Mouse (Mus musculus) heart, embryonic 15.5 days (tissue): ENCODE measurements around the gene Tbx21. TPM values are rescaled to one million over a fixed set of nuclear protein-coding genes. Genes with fewer than 3 reads are reported as not detected.
A peak's percentile ranks its signal among the peaks of the same experiment; 100 is the strongest.

Experiments
- ATAC-seq: fragments of 200-750 bp; cut with Nextera tagmentation; replicated peaks from 2 replicates; pipeline ENCODE4 v1.8.0; 2017; ENCODE audit warnings: low read depth, moderate TSS enrichment; ENCODE audit not compliant: insufficient number of reproducible peaks, insufficient read depth, low FRiP score
- H3K27ac ChIP-seq: fragments of 300-500 bp; sonication (generic); 2 replicates; pipeline ENCODE4 v1.5.1; 2015; ENCODE audit warnings: mild to moderate bottlenecking, inconsistent platforms
- H3K27me3 ChIP-seq: fragments of 300-500 bp; sonication (generic); 2 replicates; pipeline ENCODE4 v1.6.1; 2015; ENCODE audit warnings: inconsistent platforms
- H3K36me3 ChIP-seq: fragments of 300-500 bp; sonication (generic); 2 replicates; pipeline ENCODE4 v1.6.1; 2015; ENCODE audit warnings: mild to moderate bottlenecking, inconsistent platforms
- H3K4me1 ChIP-seq: fragments of 300-500 bp; sonication (generic); replicated peaks from 2 replicates; pipeline ENCODE4 v1.6.1; 2015; ENCODE audit warnings: inconsistent platforms
- H3K4me2 ChIP-seq: fragments of 300-500 bp; sonication (generic); 2 replicates; pipeline ENCODE4 v1.6.1; 2015; ENCODE audit warnings: inconsistent platforms, mild to moderate bottlenecking, moderate library complexity
- H3K4me3 ChIP-seq: fragments of 300-500 bp; sonication (generic); 2 replicates; pipeline ENCODE4 v1.5.1; 2015; ENCODE audit warnings: mild to moderate bottlenecking, inconsistent platforms
- H3K9ac ChIP-seq: fragments of 300-500 bp; sonication (generic); 2 replicates; pipeline ENCODE4 v1.6.1; 2015; ENCODE audit warnings: mild to moderate bottlenecking, inconsistent platforms
- H3K9me3 ChIP-seq: fragments of 300-500 bp; sonication (generic); replicated peaks from 2 replicates; pipeline ENCODE4 v1.6.1; 2016; ENCODE audit warnings: inconsistent platforms
- WGBS: fragments of 180-500 bp; shearing (Covaris S2); methylation state at CpG from one replicate; pipeline ENCODE4 v1.1.7; 2015; ENCODE audit warnings: mixed read lengths; 5-methylcytosine and 5-hydroxymethylcytosine counted together
- polyA plus RNA-seq: library from polyadenylated mRNA; unstranded; fragments of >200 nt; fragmentation: Nextera tagmentation; extraction: Ambion mirVana; gene quantifications from 2 replicates; pipeline ENCODE4 v1.2.1, GENCODE M21; 2015

Tbx21 gene
- polyA plus RNA-seq, 1 experiment from 2014 or later = 0.05 TPM

- Histone ChIP-seq H3K27ac (no peak overlapping the region), H3K4me3 (0 out of 2 replicates have a peak overlapping the region, but pooled peaks have one; percentile 1), H3K4me1 (peaks cover 53% of the 10 kb centered on the region), H3K27me3 (0 out of 2 replicates have a peak, but pooled peaks cover 3% of the 10 kb centered on the region), H3K9me3 (no peaks in the 10 kb centered on the region), H3K36me3 (no peaks in the 10 kb centered on the region), H3K9ac (no peak overlapping the region), H3K4me2 (peak overlapping the region; percentile 98; the same call in 1 of the 2 replicates)
- 72% methylated on average over 8 of the region's 8 CpGs for WGBS
- ATAC-seq = no peak
These were observed 32.2 kb upstream of the Tbx21 start for GRCm38 (mm10) chr11:97147333-97147732.

- Histone ChIP-seq H3K4me2 (peak overlapping the region; percentile 42), H3K9me3 (no peaks in the 10 kb centered on the region), H3K4me3 (0 out of 2 replicates have a peak overlapping the region, but pooled peaks have one; percentile 12), H3K27me3 (peaks cover 3% of the 10 kb centered on the region; the same call in 1 of the 2 replicates), H3K36me3 (no peaks in the 10 kb centered on the region), H3K4me1 (peaks cover 47% of the 10 kb centered on the region), H3K27ac (no peak overlapping the region), H3K9ac (no peak overlapping the region)
- WGBS = 9% methylated on average over 8 of the region's 8 CpGs
- no peak for ATAC-seq
These were observed 31.6 kb upstream of the Tbx21 start for GRCm38 (mm10) chr11:97146724-97147123.

GRCm38 (mm10) chr11:97145951-97146350 lies 30.8 kb upstream of the Tbx21 start:
- Histone ChIP-seq H3K9me3 (no peaks in the 10 kb centered on the region), H3K9ac (no peak overlapping the region), H3K4me2 (no peak overlapping the region), H3K4me3 (no peak overlapping the region), H3K36me3 (no peaks in the 10 kb centered on the region), H3K4me1 (peaks cover 44% of the 10 kb centered on the region), H3K27me3 (peaks cover 10% of the 10 kb centered on the region; the same call in 1 of the 2 replicates), H3K27ac (no peak overlapping the region)
- WGBS = 67% methylated on average over 9 of the region's 9 CpGs
- no peak for ATAC-seq

GRCm38 (mm10) chr11:97145320-97145719 lies 30.2 kb upstream of the Tbx21 start:
- Histone ChIP-seq H3K9ac (no peak overlapping the region), H3K27ac (no peak overlapping the region), H3K27me3 (peaks cover 16% of the 10 kb centered on the region), H3K9me3 (no peaks in the 10 kb centered on the region), H3K36me3 (no peaks in the 10 kb centered on the region), H3K4me3 (no peak overlapping the region), H3K4me1 (peaks cover 43% of the 10 kb centered on the region), H3K4me2 (no peak overlapping the region)
- 64% methylated on average over 2 of the region's 2 CpGs for WGBS
- no peak for ATAC-seq

DNA sequence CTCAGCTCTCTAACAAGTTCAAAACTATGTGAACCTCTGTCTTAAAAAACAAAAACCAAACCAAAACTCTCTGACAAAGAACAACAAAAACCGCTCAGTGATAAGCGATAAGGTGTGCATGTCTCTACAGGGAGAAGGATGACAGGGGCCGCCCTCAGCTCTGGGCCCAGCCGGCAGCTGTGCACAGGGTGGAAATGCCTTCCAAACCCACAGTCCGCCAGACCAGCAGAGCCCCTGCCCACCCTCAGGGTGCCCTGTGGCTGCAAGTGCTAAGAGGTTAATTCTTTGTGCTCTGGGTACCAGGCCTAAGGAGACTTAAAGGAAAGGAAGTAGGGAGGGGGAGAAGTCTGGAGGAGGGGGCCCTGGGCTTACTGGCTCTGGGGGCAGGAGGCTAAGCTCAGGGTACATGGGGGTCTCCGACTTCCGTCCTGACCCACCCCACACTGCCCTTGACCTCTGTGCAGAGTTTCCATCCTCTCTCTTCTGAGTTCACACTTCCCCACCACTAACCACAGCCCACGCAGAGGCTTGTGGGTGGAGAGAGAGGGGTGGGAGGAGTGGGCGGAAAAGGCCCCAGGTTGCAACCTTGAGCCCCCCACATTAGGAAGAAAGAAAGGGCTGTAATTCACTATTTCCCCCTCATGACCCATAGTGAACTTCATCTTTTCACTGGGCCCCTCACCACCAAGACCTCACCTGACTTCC lies 28.2 kb upstream of the Tbx21 start:
- H3K9me3 ChIP-seq = no peaks in the 10 kb centered on the region
- no peak for ATAC-seq
- H3K27me3 ChIP-seq = peaks cover 29% of the 10 kb centered on the region
- H3K4me2 ChIP-seq = no peak overlapping the region
- WGBS = 71% methylated on average over 9 of the region's 9 CpGs
- H3K4me1 ChIP-seq = peaks cover 37% of the 10 kb centered on the region
- H3K9ac ChIP-seq = no peak overlapping the region
- no peak overlapping the region for H3K27ac ChIP-seq
- no peaks in the 10 kb centered on the region for H3K36me3 ChIP-seq
- no peak overlapping the region for H3K4me3 ChIP-seq

DNA sequence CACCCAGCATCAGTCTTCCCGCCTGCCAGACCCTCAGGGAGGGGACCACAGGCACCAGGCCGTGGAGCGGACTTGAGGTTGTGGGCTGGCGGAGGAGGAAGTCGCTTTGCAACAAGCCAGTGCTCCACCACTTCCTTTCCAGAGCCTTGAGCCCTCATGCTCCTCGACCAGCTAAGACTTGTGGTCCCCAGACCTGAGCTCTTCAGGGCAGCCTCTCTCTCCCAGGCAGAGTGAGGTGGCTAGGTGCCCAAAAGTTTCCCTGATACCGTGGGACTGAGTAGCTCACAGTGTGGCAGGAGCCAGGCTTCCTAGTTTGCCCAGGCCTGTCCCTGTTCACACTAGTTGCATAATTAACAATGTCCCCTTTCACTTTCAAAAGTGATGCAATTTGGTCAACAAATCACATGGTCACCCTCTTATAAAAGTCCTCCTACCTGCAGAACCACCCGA lies 27.1 kb upstream of the Tbx21 start:
- H3K27me3 ChIP-seq = peaks cover 40% of the 10 kb centered on the region
- H3K27ac ChIP-seq = no peak overlapping the region
- no peak for ATAC-seq

DNA sequence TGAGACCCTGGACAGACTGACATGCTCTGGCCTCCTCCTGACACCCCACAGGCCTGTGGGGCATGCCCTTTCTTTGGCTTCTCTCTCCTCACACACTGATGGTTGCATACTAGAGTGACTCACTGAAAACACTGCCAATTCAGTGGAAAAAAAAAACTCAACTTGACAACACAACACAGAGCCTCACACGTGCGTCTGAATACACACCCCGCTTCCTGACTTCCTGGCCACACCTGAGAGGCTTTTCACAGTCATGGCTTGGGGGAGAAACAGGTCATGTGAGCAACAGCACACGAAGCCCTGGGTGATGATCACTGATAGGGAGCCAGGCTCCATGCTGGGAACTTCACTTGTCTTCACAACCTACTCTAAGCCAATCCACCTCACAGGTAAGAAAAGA lies 25.7 kb upstream of the Tbx21 start:
- peaks cover 17% of the 10 kb centered on the region for H3K4me1 ChIP-seq
- no peak overlapping the region for H3K4me2 ChIP-seq
- H3K9ac ChIP-seq = no peak overlapping the region
- H3K4me3 ChIP-seq = no peak overlapping the region
- no peaks in the 10 kb centered on the region for H3K9me3 ChIP-seq
- 62% methylated on average over 4 of the region's 4 CpGs for WGBS
- H3K27ac ChIP-seq = no peak overlapping the region
- H3K36me3 ChIP-seq = peaks cover 3% of the 10 kb centered on the region; the same call in 1 of the 2 replicates
- no peak for ATAC-seq
- peaks cover 53% of the 10 kb centered on the region for H3K27me3 ChIP-seq

More for the DNA sequence above, 27.1 kb upstream of the Tbx21 start:
- Histone ChIP-seq H3K4me1 (peaks cover 29% of the 10 kb centered on the region), H3K9me3 (no peaks in the 10 kb centered on the region), H3K36me3 (peaks cover 3% of the 10 kb centered on the region; the same call in 1 of the 2 replicates), H3K4me3 (no peak overlapping the region), H3K4me2 (no peak overlapping the region), H3K9ac (no peak overlapping the region)
- WGBS = 63% methylated on average over 8 of the region's 8 CpGs

GRCm38 (mm10) chr11:97139256-97139655 lies 24.1 kb upstream of the Tbx21 start:
- no peak overlapping the region for H3K27ac ChIP-seq
- 29% methylated on average over 15 of the region's 15 CpGs for WGBS
- H3K27me3 ChIP-seq = peaks cover 57% of the 10 kb centered on the region
- H3K4me2 ChIP-seq = peak overlapping the region; percentile 91
- peaks cover 15% of the 10 kb centered on the region for H3K4me1 ChIP-seq
- no peak for ATAC-seq
- H3K4me3 ChIP-seq = peak overlapping the region; percentile 51
- H3K36me3 ChIP-seq = peaks cover 3% of the 10 kb centered on the region; the same call in 1 of the 2 replicates
- H3K9ac ChIP-seq = peak overlapping the region; percentile 59
- H3K9me3 ChIP-seq = no peaks in the 10 kb centered on the region

DNA sequence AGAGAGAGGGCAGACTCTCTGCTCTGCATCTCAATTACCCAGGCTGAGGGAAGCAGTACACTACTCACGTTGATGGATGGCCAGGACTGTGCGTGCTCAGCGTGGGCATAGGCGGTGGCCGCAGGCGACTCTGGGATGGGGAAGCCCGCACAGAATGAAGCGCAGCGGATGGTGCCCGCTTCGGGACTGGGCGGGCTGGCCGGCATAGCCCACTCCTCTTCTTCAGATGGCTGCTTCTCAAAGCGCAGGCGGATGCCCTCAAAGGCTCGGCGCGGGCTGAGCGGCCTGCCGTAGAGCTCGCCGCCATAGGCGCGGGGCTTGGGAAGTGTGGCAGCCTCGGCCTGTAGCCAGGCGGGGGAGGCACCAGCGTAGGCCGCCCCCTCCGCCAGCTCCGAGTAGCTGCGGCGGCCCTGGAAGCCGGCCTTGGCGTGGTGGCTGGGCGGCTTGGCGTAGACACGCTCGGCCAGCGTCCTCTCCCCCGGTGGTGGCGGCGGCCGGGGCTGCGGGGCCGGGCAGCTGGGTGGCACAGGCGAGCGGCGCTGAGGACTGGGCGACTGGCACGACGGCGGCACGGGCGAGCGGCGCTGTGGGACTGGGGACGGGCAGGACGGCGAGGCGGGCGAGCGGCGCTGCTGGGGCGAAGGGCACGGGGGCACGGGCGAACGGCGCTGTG lies 23.6 kb upstream of the Tbx21 start:
- peak; percentile 24; the same call in 1 of the 2 replicates for ATAC-seq
- H3K27me3 ChIP-seq = peaks cover 62% of the 10 kb centered on the region
- no peaks in the 10 kb centered on the region for H3K9me3 ChIP-seq
- H3K4me3 ChIP-seq = peak overlapping the region; percentile 51
- peak overlapping the region; percentile 91 for H3K4me2 ChIP-seq
- 16% methylated on average over 69 of the region's 69 CpGs for WGBS
- peaks cover 3% of the 10 kb centered on the region; the same call in 1 of the 2 replicates for H3K36me3 ChIP-seq
- H3K9ac ChIP-seq = peak overlapping the region; percentile 59
- H3K4me1 ChIP-seq = peaks cover 15% of the 10 kb centered on the region
- no peak overlapping the region for H3K27ac ChIP-seq

DNA sequence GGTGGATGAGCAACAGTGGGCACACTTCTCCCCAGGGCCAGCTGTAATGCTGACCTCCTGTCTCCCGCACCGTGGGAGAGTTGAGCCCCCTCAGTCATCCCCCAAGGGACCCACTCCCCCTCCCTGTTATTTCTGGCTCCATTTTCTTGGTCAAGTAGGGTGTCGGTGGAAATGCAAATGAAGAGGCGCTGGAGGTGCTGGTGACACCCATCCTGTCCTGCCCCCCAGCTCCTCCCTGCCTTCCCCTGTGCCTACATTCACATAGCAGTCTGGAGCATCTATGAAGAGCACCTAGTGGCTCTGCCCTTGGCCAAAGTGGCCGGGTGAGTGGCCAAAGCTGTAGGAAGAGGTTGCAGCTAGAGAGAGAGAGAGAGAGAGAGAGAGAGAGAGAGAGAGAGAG lies 18.1 kb upstream of the Tbx21 start:
- Histone ChIP-seq H3K4me1 (peaks cover under 1% of the 10 kb centered on the region; the same call in 1 of the 2 replicates), H3K27ac (no peak overlapping the region), H3K9me3 (no peaks in the 10 kb centered on the region), H3K36me3 (peaks cover 3% of the 10 kb centered on the region; the same call in 1 of the 2 replicates), H3K27me3 (peaks cover 56% of the 10 kb centered on the region), H3K9ac (no peak overlapping the region), H3K4me3 (no peak overlapping the region), H3K4me2 (no peak overlapping the region)
- ATAC-seq = no peak
- 39% methylated on average over 5 of the region's 5 CpGs for WGBS

DNA sequence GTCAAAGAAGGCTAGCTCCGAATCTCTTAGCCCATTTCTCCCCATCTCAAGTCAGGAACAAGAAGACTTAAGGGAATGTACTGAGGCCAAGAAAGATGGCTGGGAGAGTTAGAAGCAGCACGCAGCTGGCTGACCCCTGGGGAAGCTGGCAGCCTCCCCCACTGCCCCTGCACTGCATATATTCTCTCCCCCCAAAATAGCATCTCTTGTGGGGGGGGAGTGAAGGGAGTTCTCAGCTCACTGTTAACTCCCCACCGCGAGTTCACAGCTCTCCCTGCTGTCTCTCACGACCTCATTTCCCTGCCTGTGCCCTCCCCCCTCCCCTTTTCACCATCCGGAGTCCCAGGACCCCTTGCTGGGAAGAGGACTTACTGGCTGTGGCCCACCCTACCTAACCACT lies 17.1 kb upstream of the Tbx21 start:
- Histone ChIP-seq H3K9ac (no peak overlapping the region), H3K27me3 (peaks cover 52% of the 10 kb centered on the region), H3K4me1 (peaks cover 6% of the 10 kb centered on the region), H3K4me2 (no peak overlapping the region), H3K4me3 (no peak overlapping the region), H3K9me3 (no peaks in the 10 kb centered on the region), H3K27ac (no peak overlapping the region), H3K36me3 (peaks cover under 1% of the 10 kb centered on the region; the same call in 1 of the 2 replicates)
- no peak for ATAC-seq
- WGBS = 17% methylated on average over 6 of the region's 6 CpGs
